Mouse (Mus musculus): Measurements from ENCODE around the gene Mepce.

DNA sequence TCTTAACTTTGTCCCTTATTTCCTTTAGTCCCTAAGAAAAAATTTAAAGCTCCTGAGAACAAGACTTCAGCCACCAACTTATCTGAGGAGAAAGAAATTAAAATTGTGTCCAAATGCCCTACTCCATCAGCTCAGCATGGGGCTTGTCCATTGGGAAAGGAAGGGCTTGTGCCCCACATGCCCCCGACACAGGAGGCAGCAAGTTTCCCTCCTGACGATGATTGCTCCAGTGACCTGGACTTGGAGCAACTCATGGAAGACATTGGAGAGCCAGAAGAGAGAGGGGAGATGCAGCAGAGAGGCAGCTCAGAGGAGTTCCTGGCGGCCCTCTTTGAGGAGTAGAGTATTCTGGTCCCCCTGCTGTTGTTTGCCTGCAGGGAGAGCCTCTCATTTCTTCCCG lies 34.7 kb upstream of the Mepce start:
- TF ChIP-seq CTCF (IDR thresholded peaks at IDR 0.05; ENCODE audit: low read depth, low read length) (no peak), POLR2A (IDR thresholded peaks at IDR 0.05; ENCODE audit: extremely low read depth, insufficient read depth, low read length) (no peak)

Measured in liver, adult 2 months (tissue).